Mouse (Mus musculus): Measurements from ENCODE around the gene Ccnb1. TPM values are rescaled to one million over a fixed set of nuclear protein-coding genes. Genes with fewer than 3 reads are reported as not detected.
A peak's percentile ranks its signal among the peaks of the same experiment; 100 is the strongest.

Ccnb1 gene
- polyA plus RNA-seq (2016; fragmentation: Nextera tagmentation; extraction: Ambion mirVana), result 411 and 420 TPM in 2 replicates

GRCm38 (mm10) chr13:100786414-100786867 is at the start of gene Ccnb1:
TSS of gene Ccnb1 (minus strand) at chr13:100786570.
- under 1% methylated on average over 35 of the region's 35 CpGs for WGBS
- Histone ChIP-seq H3K9me3 (no peaks in the 10 kb centered on the region), H3K4me3 (peak within 1 kb of the TSS; percentile 94), H3K4me1 (peaks cover 22% of the 10 kb centered on the region), H3K27me3 (replicated peaks; ENCODE audit: low read depth, poor library complexity, severe bottlenecking) (no peaks in the 10 kb centered on the region), H3K36me3 (replicated peaks) (peaks cover 38% of the 10 kb centered on the region), H3K27ac (replicated peaks) (peak within 1 kb of the TSS; percentile 98)
- DNase-seq (ENCODE audit: low spot score), result peak; percentile 99

- H3K36me3 ChIP-seq (replicated peaks), result no peaks in the 10 kb centered on the region
- H3K27ac ChIP-seq (replicated peaks), result no peak overlapping the region
- no peaks in the 10 kb centered on the region for H3K9me3 ChIP-seq
- H3K4me1 ChIP-seq, result peaks cover 17% of the 10 kb centered on the region
- no peak for DNase-seq (ENCODE audit: low spot score)
- no peak overlapping the region for H3K4me3 ChIP-seq
- no peaks in the 10 kb centered on the region for H3K27me3 ChIP-seq (replicated peaks; ENCODE audit: low read depth, poor library complexity, severe bottlenecking)
Measured at GRCm38 (mm10) chr13:100834777-100835176, 48.4 kb upstream of the Ccnb1 start.

GRCm38 (mm10) chr13:100833640-100834002 is 47.3 kb upstream of the Ccnb1 start:
- Histone ChIP-seq H3K4me1 (peaks cover 17% of the 10 kb centered on the region), H3K36me3 (replicated peaks) (peaks cover 3% of the 10 kb centered on the region; the same call in 1 of the 2 replicates), H3K27ac (replicated peaks) (peak overlapping the region; percentile 94), H3K4me3 (peak overlapping the region; percentile 98), H3K9me3 (no peaks in the 10 kb centered on the region), H3K27me3 (replicated peaks; ENCODE audit: low read depth, poor library complexity, severe bottlenecking) (no peaks in the 10 kb centered on the region)
- no peak for DNase-seq (ENCODE audit: low spot score)
- WGBS, result 62% methylated on average over 6 of the region's 6 CpGs

- H3K4me1 ChIP-seq, result peaks cover 17% of the 10 kb centered on the region
- H3K9me3 ChIP-seq, result no peaks in the 10 kb centered on the region
- peak within 1 kb of the TSS; percentile 98 for H3K4me3 ChIP-seq
- H3K27me3 ChIP-seq (replicated peaks; ENCODE audit: low read depth, poor library complexity, severe bottlenecking), result no peaks in the 10 kb centered on the region
- under 1% methylated on average over 94 of the region's 94 CpGs for WGBS
- peaks cover 8% of the 10 kb centered on the region for H3K36me3 ChIP-seq (replicated peaks)
- peak; percentile 99 for DNase-seq (ENCODE audit: low spot score)
- H3K27ac ChIP-seq (replicated peaks), result peak within 1 kb of the TSS; percentile 94
Measured at GRCm38 (mm10) chr13:100832741-100833639, 46.6 kb upstream of the Ccnb1 start, which contains the start of gene Slc30a5. TSS of gene Slc30a5 (minus strand) at chr13:100833427.

- no peak for DNase-seq (ENCODE audit: low spot score)
- H3K36me3 ChIP-seq (replicated peaks), result peaks cover 16% of the 10 kb centered on the region
- peaks cover 17% of the 10 kb centered on the region for H3K4me1 ChIP-seq
- H3K27me3 ChIP-seq (replicated peaks; ENCODE audit: low read depth, poor library complexity, severe bottlenecking), result no peaks in the 10 kb centered on the region
- WGBS, result 17% methylated on average over 8 of the region's 8 CpGs
- peak overlapping the region; percentile 98 for H3K4me3 ChIP-seq
- H3K27ac ChIP-seq (replicated peaks), result peak overlapping the region; percentile 94
- H3K9me3 ChIP-seq, result no peaks in the 10 kb centered on the region
Measured at GRCm38 (mm10) chr13:100832188-100832587, 45.8 kb upstream of the Ccnb1 start.

- H3K27me3 ChIP-seq (replicated peaks; ENCODE audit: low read depth, poor library complexity, severe bottlenecking), result no peaks in the 10 kb centered on the region
- H3K4me3 ChIP-seq, result no peak overlapping the region; the same call in 1 of the 2 replicates
- H3K4me1 ChIP-seq, result peaks cover 17% of the 10 kb centered on the region
- no peak for DNase-seq (ENCODE audit: low spot score)
- H3K36me3 ChIP-seq (replicated peaks), result peaks cover 25% of the 10 kb centered on the region
- H3K9me3 ChIP-seq, result no peaks in the 10 kb centered on the region
- 86% methylated on average over 6 of the region's 6 CpGs for WGBS
- H3K27ac ChIP-seq (replicated peaks), result no peak overlapping the region
Measured at GRCm38 (mm10) chr13:100831123-100831522, 44.8 kb upstream of the Ccnb1 start.

- Histone ChIP-seq H3K9me3 (no peaks in the 10 kb centered on the region), H3K27me3 (replicated peaks; ENCODE audit: low read depth, poor library complexity, severe bottlenecking) (no peaks in the 10 kb centered on the region), H3K4me3 (no peak overlapping the region), H3K36me3 (replicated peaks) (peaks cover 78% of the 10 kb centered on the region), H3K27ac (replicated peaks) (no peak overlapping the region), H3K4me1 (no peaks in the 10 kb centered on the region; the same call in 1 of the 2 replicates)
- 90% methylated on average over 9 of the region's 9 CpGs for WGBS
- DNase-seq (ENCODE audit: low spot score), result no peak
Measured at GRCm38 (mm10) chr13:100825627-100826410, 39.4 kb upstream of the Ccnb1 start.

- Histone ChIP-seq H3K9me3 (no peaks in the 10 kb centered on the region), H3K27ac (replicated peaks) (no peak overlapping the region), H3K36me3 (replicated peaks) (peaks cover 87% of the 10 kb centered on the region), H3K4me1 (no peaks in the 10 kb centered on the region), H3K4me3 (no peak overlapping the region), H3K27me3 (replicated peaks; ENCODE audit: low read depth, poor library complexity, severe bottlenecking) (no peaks in the 10 kb centered on the region)
- no peak for DNase-seq (ENCODE audit: low spot score)
- WGBS, result 96% methylated on average over 3 of the region's 3 CpGs
Measured at GRCm38 (mm10) chr13:100824916-100825315, 38.5 kb upstream of the Ccnb1 start.

- Histone ChIP-seq H3K36me3 (replicated peaks) (peaks cover 93% of the 10 kb centered on the region), H3K4me3 (no peak overlapping the region), H3K4me1 (no peaks in the 10 kb centered on the region), H3K27ac (replicated peaks) (no peak overlapping the region), H3K27me3 (replicated peaks; ENCODE audit: low read depth, poor library complexity, severe bottlenecking) (no peaks in the 10 kb centered on the region), H3K9me3 (no peaks in the 10 kb centered on the region)
- DNase-seq (ENCODE audit: low spot score), result no peak
- WGBS, result 90% methylated on average over 6 of the region's 6 CpGs
Measured at GRCm38 (mm10) chr13:100824306-100824705, 37.9 kb upstream of the Ccnb1 start.

GRCm38 (mm10) chr13:100823863-100824262 is 37.5 kb upstream of the Ccnb1 start:
- Histone ChIP-seq H3K4me3 (no peak overlapping the region), H3K27me3 (replicated peaks; ENCODE audit: low read depth, poor library complexity, severe bottlenecking) (no peaks in the 10 kb centered on the region), H3K27ac (replicated peaks) (no peak overlapping the region), H3K4me1 (no peaks in the 10 kb centered on the region), H3K36me3 (replicated peaks) (peaks cover 95% of the 10 kb centered on the region), H3K9me3 (no peaks in the 10 kb centered on the region)
- no peak for DNase-seq (ENCODE audit: low spot score)
- 95% methylated on average over 3 of the region's 3 CpGs for WGBS

GRCm38 (mm10) chr13:100814451-100814850 is 28.1 kb upstream of the Ccnb1 start:
- no peaks in the 10 kb centered on the region for H3K9me3 ChIP-seq
- no peak overlapping the region for H3K27ac ChIP-seq (replicated peaks)
- peaks cover 96% of the 10 kb centered on the region for H3K36me3 ChIP-seq (replicated peaks)
- WGBS, result 92% methylated on average over 6 of the region's 6 CpGs
- no peaks in the 10 kb centered on the region for H3K27me3 ChIP-seq (replicated peaks; ENCODE audit: low read depth, poor library complexity, severe bottlenecking)
- DNase-seq (ENCODE audit: low spot score), result no peak
- no peaks in the 10 kb centered on the region for H3K4me1 ChIP-seq
- H3K4me3 ChIP-seq, result no peak overlapping the region

GRCm38 (mm10) chr13:100805776-100806175 is 19.4 kb upstream of the Ccnb1 start:
- H3K36me3 ChIP-seq (replicated peaks), result peaks cover 94% of the 10 kb centered on the region
- 93% methylated on average over 3 of the region's 3 CpGs for WGBS

More at GRCm38 (mm10) chr13:100805776-100806175, 19.4 kb upstream of the Ccnb1 start:
- no peaks in the 10 kb centered on the region for H3K9me3 ChIP-seq
- no peaks in the 10 kb centered on the region for H3K27me3 ChIP-seq (replicated peaks; ENCODE audit: low read depth, poor library complexity, severe bottlenecking)
- H3K27ac ChIP-seq (replicated peaks), result no peak overlapping the region
- no peak overlapping the region for H3K4me3 ChIP-seq
- no peak for DNase-seq (ENCODE audit: low spot score)
- no peaks in the 10 kb centered on the region for H3K4me1 ChIP-seq

Measured in embryonic facial prominence, embryonic 10.5 days (tissue).